Mouse (Mus musculus) adrenal gland, postnatal 14 days (tissue): ENCODE data around the gene Mtf2. TPM values are rescaled to one million over a fixed set of nuclear protein-coding genes. Genes with fewer than 3 reads are reported as not detected.
"Not testable (repeated sequence)": the region's sequence is repeated elsewhere in the genome, so short reads cannot be mapped to it uniquely, and the experiment has no call there.

Source experiments
- DNase-seq: peaks from one replicate; pipeline ENCODE4 v3.0.0; 2021; ENCODE audit warnings: mixed read lengths
- total RNA-seq: library from RNA; stranded (reverse); gene quantifications from 2 replicates; pipeline ENCODE4 v1.2.3, GENCODE M21; 2021

The Mtf2 gene
- total RNA-seq, 1 experiment from 2014 or later: 22.7 TPM

DNA sequence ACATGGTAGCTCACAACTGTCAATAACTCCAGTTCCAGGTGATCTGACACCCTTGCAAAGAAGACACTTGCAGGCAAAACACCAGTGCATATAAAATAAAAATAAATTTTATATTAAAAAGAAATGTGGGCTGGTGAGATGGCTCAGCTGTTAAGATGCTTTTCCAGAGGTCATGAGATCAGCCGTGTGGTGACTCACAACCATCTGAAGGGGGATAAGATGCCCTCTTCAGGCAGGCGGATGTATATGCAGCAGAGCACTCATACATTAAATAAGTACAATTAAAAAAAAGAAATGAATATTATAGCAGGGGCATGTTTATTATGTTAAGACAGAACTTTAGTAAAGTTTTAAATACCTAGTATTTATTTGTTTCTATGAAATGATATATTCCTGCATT is 16.9 kb downstream of the Mtf2 start:
- peak; percentile 51 for DNase-seq

- DNase-seq: no peak
These were observed 20.0 kb downstream of the Mtf2 start for GRCm38 (mm10) chr5:108085440-108085839.

- not testable (repeated sequence) for DNase-seq
These were observed 27.3 kb downstream of the Mtf2 start for GRCm38 (mm10) chr5:108092731-108093130.

DNA sequence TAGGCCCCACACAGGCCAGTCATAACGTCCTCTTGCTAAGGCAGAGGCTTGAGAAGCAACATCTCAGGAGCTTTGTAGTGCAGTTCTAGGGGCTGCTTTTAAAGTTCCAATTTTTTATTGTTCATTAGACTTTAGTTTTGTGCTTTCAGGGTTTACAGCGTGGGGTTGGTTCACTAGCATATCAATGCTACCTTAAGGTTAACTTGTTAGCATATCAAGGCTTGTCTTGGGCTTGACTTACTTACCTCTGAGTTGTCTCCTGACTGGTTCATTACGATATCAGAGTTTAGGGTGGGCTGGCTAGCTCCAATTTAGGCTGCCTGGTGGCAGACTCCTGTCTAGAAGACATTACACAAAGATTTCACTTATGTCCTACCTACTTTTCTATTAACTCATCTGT is 32.2 kb downstream of the Mtf2 start:
- DNase-seq: no peak

GRCm38 (mm10) chr5:108100196-108100595 is 34.7 kb downstream of the Mtf2 start:
- DNase-seq: peak; percentile 53

DNA sequence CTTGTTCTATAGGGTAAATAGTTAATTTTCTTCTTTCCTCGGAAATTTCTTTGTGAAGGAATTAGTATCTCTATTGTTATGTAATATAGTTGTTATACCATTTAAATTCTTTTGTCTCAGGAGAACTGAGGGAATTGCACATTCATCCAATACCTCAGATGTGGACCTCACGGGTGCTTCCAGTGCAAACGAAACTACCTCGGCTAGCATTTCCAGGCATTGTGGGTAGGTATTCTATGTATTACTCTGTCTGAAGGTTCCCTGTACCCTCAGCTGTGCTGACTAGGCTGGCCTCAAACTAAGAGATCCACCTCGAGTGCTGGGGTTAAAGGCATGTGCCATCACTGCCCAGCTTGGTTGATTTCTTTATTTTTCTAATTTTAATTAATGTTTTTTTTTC is 38.8 kb downstream of the Mtf2 start:
- no peak for DNase-seq

GRCm38 (mm10) chr5:108109346-108109745 is 43.9 kb downstream of the Mtf2 start:
- DNase-seq: no peak

- no peak for DNase-seq
These were observed 52.2 kb downstream of the Mtf2 start for GRCm38 (mm10) chr5:108117693-108118092.

GRCm38 (mm10) chr5:108120221-108120900 is 54.9 kb downstream of the Mtf2 start:
- no peak for DNase-seq

DNA sequence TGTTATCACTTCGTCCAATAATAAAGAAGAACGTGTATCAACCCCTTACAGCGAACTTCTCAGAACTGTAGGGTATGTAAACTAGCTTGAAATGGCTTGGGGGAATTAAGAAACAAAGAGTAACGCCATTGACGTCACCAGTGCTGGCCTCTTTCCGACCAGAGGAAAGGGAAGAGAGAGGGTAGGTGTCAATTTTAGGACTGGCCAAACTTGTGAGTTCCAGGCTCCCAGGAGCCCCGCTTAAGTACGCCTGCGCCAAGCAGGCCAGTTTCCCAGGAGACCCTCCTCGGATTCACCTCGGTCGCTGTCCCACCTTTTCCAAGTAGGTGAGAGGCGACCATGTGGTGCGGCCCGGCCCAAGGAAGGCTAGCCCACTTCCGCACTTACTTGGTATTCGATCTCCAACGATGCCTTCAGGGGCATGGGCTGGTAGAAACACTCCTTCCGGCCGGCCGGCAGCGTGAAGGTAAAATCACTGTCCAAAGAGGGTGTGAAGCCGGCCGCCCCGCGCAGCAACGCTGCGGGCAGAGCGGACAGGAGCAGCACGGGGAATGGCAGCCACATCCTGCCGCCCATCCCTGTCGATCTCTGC is 66.5 kb downstream of the Mtf2 start:
- peak; percentile 75 for DNase-seq

DNA sequence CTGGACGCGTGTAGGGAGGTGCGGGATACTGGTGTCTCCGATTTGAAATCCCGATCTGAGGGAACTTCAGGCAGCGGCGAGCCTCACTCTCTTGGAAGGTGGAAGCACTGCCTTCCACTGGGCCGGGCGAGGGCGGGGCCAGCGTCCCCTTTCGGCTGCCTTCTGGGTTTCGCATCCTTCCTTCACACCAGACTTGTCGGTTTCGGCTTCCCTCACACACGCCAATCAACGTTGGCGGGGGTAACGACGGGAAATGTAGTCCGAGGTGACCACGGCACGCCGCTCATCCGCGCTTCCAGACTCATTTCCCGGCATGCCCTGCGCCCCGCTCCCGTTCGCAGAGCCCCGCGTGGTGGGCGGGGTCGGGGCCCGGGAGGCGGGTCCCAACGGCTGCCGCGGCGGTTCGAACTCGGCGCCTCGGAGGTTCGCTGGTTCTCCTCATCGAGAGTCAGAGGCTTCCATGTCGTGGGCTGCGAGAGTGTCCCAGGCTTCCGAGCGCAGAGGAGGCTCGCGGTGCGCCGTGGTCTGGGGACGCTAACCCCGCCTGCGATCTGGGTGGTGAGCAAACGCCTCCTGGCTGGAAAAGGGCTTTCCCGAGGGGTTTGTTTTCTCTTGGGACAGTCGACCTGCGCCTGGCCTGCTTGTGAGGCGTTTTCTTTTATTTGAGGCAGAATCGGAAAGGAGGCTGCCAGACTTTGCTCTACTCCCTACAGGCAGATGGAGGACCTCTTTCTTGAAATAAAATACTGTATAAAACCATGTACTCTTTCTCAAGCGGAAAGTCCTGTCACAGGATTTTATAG is 67.2 kb downstream of the Mtf2 start, which contains the start of the genes Tmed5 and Ccdc18:
Gene Tmed5 (minus strand): TSS at position 180 of the 803 bp plus-strand sequence.
Gene Ccdc18 (plus strand): TSS at position 435 of the 803 bp plus-strand sequence.
- DNase-seq: peak; percentile 98

DNA sequence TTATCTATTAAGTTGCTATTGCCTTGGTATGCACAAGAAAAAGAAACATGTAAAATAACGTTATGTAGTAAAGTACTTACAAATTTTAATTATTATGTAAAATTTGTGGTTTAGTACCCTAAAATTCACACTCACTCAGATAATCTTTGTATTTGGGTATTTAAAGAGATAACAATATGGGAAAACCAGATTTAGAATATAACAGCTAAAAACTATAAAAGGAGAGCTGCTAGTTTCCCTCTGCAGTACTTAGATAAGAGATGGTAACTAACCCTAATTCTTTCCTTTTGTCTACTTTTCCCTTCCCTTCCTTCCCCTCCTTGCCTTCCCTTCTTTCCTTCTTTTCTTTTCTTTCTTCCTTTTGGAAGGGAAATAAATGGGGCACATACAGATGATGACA is 87.1 kb downstream of the Mtf2 start:
- no peak for DNase-seq

Other genes starting within 250 kb of the Mtf2 start
- gene Ube2d2b, start 235.6 kb upstream of the Mtf2 start, total RNA-seq: not detected in 2 replicates
- 53.6 and 55.9 TPM in 2 replicates for gene Evi5, start 190.6 kb upstream of the Mtf2 start, total RNA-seq
- 63.2 and 72.3 TPM in 2 replicates for gene Rpl5, start 165.2 kb upstream of the Mtf2 start, total RNA-seq
- 15.5 and 18.4 TPM in 2 replicates for gene Fam69a, start 78.6 kb upstream of the Mtf2 start, total RNA-seq
- 86.5 and 90.7 TPM in 2 replicates for gene Tmed5, start 66.9 kb downstream of the Mtf2 start, total RNA-seq
- gene Ccdc18, start 67.2 kb downstream of the Mtf2 start, total RNA-seq: 2.3 and 2.6 TPM in 2 replicates
- 29.9 and 33.0 TPM in 2 replicates for gene Dr1, start 203.2 kb downstream of the Mtf2 start, total RNA-seq
- 8.7 and 9.7 TPM in 2 replicates for gene Pigg, start 246.9 kb downstream of the Mtf2 start, total RNA-seq